ENCODE assay signal across 14 mouse cellular contexts in the genomic region with DNA sequence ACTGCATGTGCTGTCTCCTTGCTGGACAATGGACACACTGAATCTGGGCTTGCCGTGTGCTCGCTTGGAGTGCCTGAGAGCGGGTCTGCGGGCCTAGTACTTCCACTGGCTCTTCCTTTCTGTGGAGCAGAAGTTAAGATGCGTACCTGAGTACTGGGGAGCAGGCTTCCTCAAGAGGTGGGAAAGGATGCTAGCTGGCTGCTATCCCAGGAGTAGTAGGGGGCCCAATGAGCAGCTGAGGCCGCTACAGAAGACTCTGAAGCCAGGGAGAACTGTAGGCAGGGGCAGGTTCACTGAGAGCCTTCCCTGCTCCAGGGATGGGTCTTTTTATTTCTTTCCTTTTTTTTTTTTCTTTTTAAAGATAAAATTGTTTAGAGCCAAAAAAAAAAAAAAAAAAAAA.
"Had no signal": no experiment of that assay in that cellular context is flagged by ENCODE, and none has a peak within 500 bp of the region (broad histone marks: within the 10 kb centered on the region; RNA-seq: fewer than 3 reads in every experiment).

No protein-coding gene starts in this region.

- H3K27me3 ChIP-seq: midbrain, embryonic 12.5 days; neural tube, embryonic 13.5 days; neural tube, embryonic 15.5 days; stomach, embryonic 15.5 days had no signal

- H3K27ac ChIP-seq: midbrain, embryonic 12.5 days; neural tube, embryonic 13.5 days; neural tube, embryonic 15.5 days; stomach, embryonic 15.5 days; stomach, postnatal 0 days had no signal

- H3K4me3 ChIP-seq: midbrain, embryonic 12.5 days; myocyte; neural tube, embryonic 13.5 days; neural tube, embryonic 15.5 days; stomach, embryonic 15.5 days had no signal

- H3K9me3 ChIP-seq: midbrain, embryonic 12.5 days; neural tube, embryonic 15.5 days; stomach, embryonic 15.5 days had no signal

- H3K4me2 ChIP-seq: lung, embryonic 14.5 days; midbrain, embryonic 12.5 days; neural tube, embryonic 13.5 days; neural tube, embryonic 15.5 days; stomach, embryonic 15.5 days had no signal

- DNase-seq: lung, adult 18-20 months; lung, embryonic 14.5 days; midbrain, embryonic 14.5 days; right cerebral cortex, postnatal 14 days; thymus, adult 2 months; thymus, postnatal 25 days; thymus, postnatal 4 days had no signal

- H3K36me3 ChIP-seq: midbrain, embryonic 12.5 days; neural tube, embryonic 13.5 days; neural tube, embryonic 15.5 days had no signal

- H3K9ac ChIP-seq: lung, embryonic 14.5 days; midbrain, embryonic 12.5 days; neural tube, embryonic 13.5 days; neural tube, embryonic 15.5 days; stomach, embryonic 15.5 days had no signal

- ATAC-seq: midbrain, embryonic 16.5 days had no signal

- H3K4me1 ChIP-seq: midbrain, embryonic 12.5 days; neural tube, embryonic 13.5 days; neural tube, embryonic 15.5 days; stomach, embryonic 15.5 days had no signal
